Mouse (Mus musculus): ENCODE results near the gene Bcam. TPM values are rescaled to one million over a fixed set of nuclear protein-coding genes. Genes with fewer than 3 reads are reported as not detected.

The Bcam gene
- polyA plus RNA-seq, 1 experiment from 2014 or later = 14.0 TPM

- under 1% methylated on average over 58 of the region's 59 CpGs for WGBS
- H3K27ac ChIP-seq (ENCODE audit: low read length) = peak within 1 kb of the TSS; percentile 92
- peaks cover 13% of the 10 kb centered on the region for H3K36me3 ChIP-seq (ENCODE audit: control insufficient read depth, insufficient read depth, low read length)
- peak within 1 kb of the TSS; percentile 97 for H3K9ac ChIP-seq (ENCODE audit: low read depth, low read length)
- H3K4me1 ChIP-seq (ENCODE audit: control insufficient read depth, insufficient read depth, low read length) = peaks cover 19% of the 10 kb centered on the region
- H3K9me3 ChIP-seq (replicated peaks; ENCODE audit: control insufficient read depth, low read length, poor library complexity, severe bottlenecking) = no peaks in the 10 kb centered on the region
- no peaks in the 10 kb centered on the region for H3K27me3 ChIP-seq (ENCODE audit: control insufficient read depth, insufficient read depth, low read depth, low read length)
- H3K4me2 ChIP-seq (ENCODE audit: low read length) = peak within 1 kb of the TSS; percentile 96
- H3K4me3 ChIP-seq (ENCODE audit: low read depth, low read length) = peak within 1 kb of the TSS; percentile 93
- peak; percentile 98 for ATAC-seq
Observed at GRCm38 (mm10) chr7:19715239-19716054, 55.4 kb downstream of the Bcam start, which contains the start of gene Tomm40. Tomm40 (minus strand) TSS chr7:19715438.

GRCm38 (mm10) chr7:19714836-19715235 is 56.0 kb downstream of the Bcam start:
- no peaks in the 10 kb centered on the region for H3K9me3 ChIP-seq (replicated peaks; ENCODE audit: control insufficient read depth, low read length, poor library complexity, severe bottlenecking)
- ATAC-seq = no peak
- H3K4me3 ChIP-seq (ENCODE audit: low read depth, low read length) = peak overlapping the region; percentile 93
- H3K36me3 ChIP-seq (ENCODE audit: control insufficient read depth, insufficient read depth, low read length) = peaks cover 15% of the 10 kb centered on the region
- under 1% methylated on average over 33 of the region's 39 CpGs for WGBS
- H3K4me1 ChIP-seq (ENCODE audit: control insufficient read depth, insufficient read depth, low read length) = peaks cover 19% of the 10 kb centered on the region
- H3K27ac ChIP-seq (ENCODE audit: low read length) = peak overlapping the region; percentile 73
- peak overlapping the region; percentile 97 for H3K9ac ChIP-seq (ENCODE audit: low read depth, low read length)
- H3K27me3 ChIP-seq (ENCODE audit: control insufficient read depth, insufficient read depth, low read depth, low read length) = no peaks in the 10 kb centered on the region
- H3K4me2 ChIP-seq (ENCODE audit: low read length) = peak overlapping the region; percentile 96

- H3K36me3 ChIP-seq (ENCODE audit: control insufficient read depth, insufficient read depth, low read length) = peaks cover 26% of the 10 kb centered on the region
- H3K4me3 ChIP-seq (ENCODE audit: low read depth, low read length) = no peak overlapping the region
- H3K4me2 ChIP-seq (ENCODE audit: low read length) = no peak overlapping the region
- H3K9me3 ChIP-seq (replicated peaks; ENCODE audit: control insufficient read depth, low read length, poor library complexity, severe bottlenecking) = no peaks in the 10 kb centered on the region
- no peaks in the 10 kb centered on the region for H3K27me3 ChIP-seq (ENCODE audit: control insufficient read depth, insufficient read depth, low read depth, low read length)
- no peak for ATAC-seq
- WGBS = 84% methylated on average over 9 of the region's 9 CpGs
- no peak overlapping the region for H3K9ac ChIP-seq (ENCODE audit: low read depth, low read length)
- peaks cover 19% of the 10 kb centered on the region for H3K4me1 ChIP-seq (ENCODE audit: control insufficient read depth, insufficient read depth, low read length)
- no peak overlapping the region for H3K27ac ChIP-seq (ENCODE audit: low read length)
Observed at GRCm38 (mm10) chr7:19713598-19713997, 57.2 kb downstream of the Bcam start.

GRCm38 (mm10) chr7:19713196-19713595 is 57.6 kb downstream of the Bcam start:
- Histone ChIP-seq H3K9ac (ENCODE audit: low read depth, low read length) (no peak overlapping the region), H3K4me3 (ENCODE audit: low read depth, low read length) (no peak overlapping the region), H3K4me2 (ENCODE audit: low read length) (no peak overlapping the region), H3K9me3 (replicated peaks; ENCODE audit: control insufficient read depth, low read length, poor library complexity, severe bottlenecking) (no peaks in the 10 kb centered on the region), H3K36me3 (ENCODE audit: control insufficient read depth, insufficient read depth, low read length) (peaks cover 29% of the 10 kb centered on the region), H3K4me1 (ENCODE audit: control insufficient read depth, insufficient read depth, low read length) (peaks cover 19% of the 10 kb centered on the region), H3K27ac (ENCODE audit: low read length) (no peak overlapping the region), H3K27me3 (ENCODE audit: control insufficient read depth, insufficient read depth, low read depth, low read length) (no peaks in the 10 kb centered on the region)
- WGBS = 57% methylated on average over 4 of the region's 4 CpGs
- no peak for ATAC-seq

- H3K4me1 ChIP-seq (ENCODE audit: control insufficient read depth, insufficient read depth, low read length) = peaks cover 19% of the 10 kb centered on the region
- no peak overlapping the region for H3K4me2 ChIP-seq (ENCODE audit: low read length)
- 77% methylated on average over 4 of the region's 4 CpGs for WGBS
- H3K9ac ChIP-seq (ENCODE audit: low read depth, low read length) = no peak overlapping the region
- H3K36me3 ChIP-seq (ENCODE audit: control insufficient read depth, insufficient read depth, low read length) = peaks cover 32% of the 10 kb centered on the region
- no peaks in the 10 kb centered on the region for H3K27me3 ChIP-seq (ENCODE audit: control insufficient read depth, insufficient read depth, low read depth, low read length)
- H3K27ac ChIP-seq (ENCODE audit: low read length) = no peak overlapping the region
- no peaks in the 10 kb centered on the region for H3K9me3 ChIP-seq (replicated peaks; ENCODE audit: control insufficient read depth, low read length, poor library complexity, severe bottlenecking)
- no peak overlapping the region for H3K4me3 ChIP-seq (ENCODE audit: low read depth, low read length)
- no peak for ATAC-seq
Observed at GRCm38 (mm10) chr7:19712414-19712813, 58.4 kb downstream of the Bcam start.

GRCm38 (mm10) chr7:19710650-19711049 is 60.2 kb downstream of the Bcam start:
- Histone ChIP-seq H3K27ac (ENCODE audit: low read length) (no peak overlapping the region), H3K36me3 (ENCODE audit: control insufficient read depth, insufficient read depth, low read length) (peaks cover 36% of the 10 kb centered on the region), H3K4me3 (ENCODE audit: low read depth, low read length) (no peak overlapping the region), H3K4me1 (ENCODE audit: control insufficient read depth, insufficient read depth, low read length) (peaks cover 13% of the 10 kb centered on the region), H3K9ac (ENCODE audit: low read depth, low read length) (no peak overlapping the region), H3K4me2 (ENCODE audit: low read length) (no peak overlapping the region), H3K9me3 (replicated peaks; ENCODE audit: control insufficient read depth, low read length, poor library complexity, severe bottlenecking) (no peaks in the 10 kb centered on the region), H3K27me3 (ENCODE audit: control insufficient read depth, insufficient read depth, low read depth, low read length) (no peaks in the 10 kb centered on the region)
- WGBS = 95% methylated on average over 10 of the region's 10 CpGs
- no peak for ATAC-seq

Other genes with a start within 250 kb of the Bcam start
- gene Ppp1r37, start 207.9 kb downstream of the Bcam start, polyA plus RNA-seq (2015; fragmentation: Nextera tagmentation; extraction: Ambion mirVana) = 34.7 and 37.8 TPM in 2 replicates
- gene Zfp296, start 193.7 kb downstream of the Bcam start, polyA plus RNA-seq (2015; fragmentation: Nextera tagmentation; extraction: Ambion mirVana) = 0.11 and 0.14 TPM in 2 replicates
- gene Gemin7, start 193.4 kb downstream of the Bcam start, polyA plus RNA-seq (2015; fragmentation: Nextera tagmentation; extraction: Ambion mirVana) = 143 and 145 TPM in 2 replicates
- gene Clasrp, start 166.5 kb downstream of the Bcam start, polyA plus RNA-seq (2015; fragmentation: Nextera tagmentation; extraction: Ambion mirVana) = 58.6 TPM in 2 replicates
- gene Relb, start 141.6 kb downstream of the Bcam start, polyA plus RNA-seq (2015; fragmentation: Nextera tagmentation; extraction: Ambion mirVana) = 6.1 and 6.5 TPM in 2 replicates
- 120 and 122 TPM in 2 replicates for gene Clptm1, start 106.0 kb downstream of the Bcam start, polyA plus RNA-seq (2015; fragmentation: Nextera tagmentation; extraction: Ambion mirVana)
- gene Apoc2, start 93.1 kb downstream of the Bcam start, polyA plus RNA-seq (2015; fragmentation: Nextera tagmentation; extraction: Ambion mirVana) = not detected in 2 replicates
- gene Gm44805, start 89.6 kb downstream of the Bcam start, polyA plus RNA-seq (2015; fragmentation: Nextera tagmentation; extraction: Ambion mirVana) = not detected in 2 replicates
- not detected in 2 replicates for gene Apoc4, start 89.5 kb downstream of the Bcam start, polyA plus RNA-seq (2015; fragmentation: Nextera tagmentation; extraction: Ambion mirVana)
- 0.96 and 1.0 TPM in 2 replicates for gene Apoc1, start 78.4 kb downstream of the Bcam start, polyA plus RNA-seq (2015; fragmentation: Nextera tagmentation; extraction: Ambion mirVana)
- 350 and 686 TPM in 2 replicates for gene Apoe, start 71.8 kb downstream of the Bcam start, polyA plus RNA-seq (2015; fragmentation: Nextera tagmentation; extraction: Ambion mirVana)
- 113 and 118 TPM in 2 replicates for gene Tomm40, start 55.6 kb downstream of the Bcam start, polyA plus RNA-seq (2015; fragmentation: Nextera tagmentation; extraction: Ambion mirVana)
- gene Nectin2, start 20.5 kb downstream of the Bcam start, polyA plus RNA-seq (2015; fragmentation: Nextera tagmentation; extraction: Ambion mirVana) = 55.3 and 56.7 TPM in 2 replicates
- gene Cblc, start 25.8 kb upstream of the Bcam start, polyA plus RNA-seq (2015; fragmentation: Nextera tagmentation; extraction: Ambion mirVana) = 0.44 and 0.49 TPM in 2 replicates
- gene Bcl3, start 51.8 kb upstream of the Bcam start, polyA plus RNA-seq (2015; fragmentation: Nextera tagmentation; extraction: Ambion mirVana) = 0.65 and 1.0 TPM in 2 replicates
- gene Gm19345, start 81.0 kb upstream of the Bcam start, polyA plus RNA-seq (2015; fragmentation: Nextera tagmentation; extraction: Ambion mirVana) = 21.3 and 23.9 TPM in 2 replicates
- 1.6 and 1.8 TPM in 2 replicates for gene Ceacam16, start 90.3 kb upstream of the Bcam start, polyA plus RNA-seq (2015; fragmentation: Nextera tagmentation; extraction: Ambion mirVana)
- not detected in 2 replicates for gene Ceacam19, start 116.9 kb upstream of the Bcam start, polyA plus RNA-seq (2015; fragmentation: Nextera tagmentation; extraction: Ambion mirVana)
- gene Pvr, start 150.1 kb upstream of the Bcam start, polyA plus RNA-seq (2015; fragmentation: Nextera tagmentation; extraction: Ambion mirVana) = 9.3 and 11.5 TPM in 2 replicates
- not detected in 2 replicates for gene Igsf23, start 179.7 kb upstream of the Bcam start, polyA plus RNA-seq (2015; fragmentation: Nextera tagmentation; extraction: Ambion mirVana)
- not detected in 2 replicates for gene Ceacam20, start 194.4 kb upstream of the Bcam start, polyA plus RNA-seq (2015; fragmentation: Nextera tagmentation; extraction: Ambion mirVana)
- not detected in 2 replicates for gene Nlrp9b, start 220.4 kb upstream of the Bcam start, polyA plus RNA-seq (2015; fragmentation: Nextera tagmentation; extraction: Ambion mirVana)